Comparison of ENCODE assay signal across 8 mouse cellular contexts in genomic region chr2:150750129-150750979, GRCm38 (mm10). TPM values are rescaled to one million over a fixed set of nuclear protein-coding genes. Genes with fewer than 3 reads are reported as not detected.
DNase-seq lines count a peak whose midpoint lies in the region; ATAC-seq and TF ChIP-seq lines count a peak whose summit lies in the region.

No protein-coding gene starts in this region.

- no peak for TF ChIP-seq EP300 in heart, postnatal 0 days (IDR thresholded peaks at IDR 0.05; ENCODE audit: low read depth)

- DNase-seq in embryo, embryonic 10 days (ENCODE audit: low spot score) = peak; percentile 15
- DNase-seq in embryo, embryonic 9.5 days (ENCODE audit: extremely low spot score) = no peak
- peak; percentile 52 for DNase-seq in T-cell, adult 2 months (ENCODE audit: low spot score)
- no peak for DNase-seq in heart, postnatal 0 days (ENCODE audit: low spot score)
- no peak for DNase-seq in urinary bladder, adult 18-20 months (ENCODE audit: low spot score in 2 of 2)
- no peak for DNase-seq in frontal cortex, postnatal 14 days (ENCODE audit: low spot score in 2 of 2)

- H3K9ac ChIP-seq in heart, postnatal 0 days (replicated peaks; ENCODE audit: low read depth, low read length) = 0 out of 2 replicates have a peak overlapping the region, but pooled peaks have one; percentile 55
- no peak overlapping the region for H3K9ac ChIP-seq in limb, embryonic 12.5 days (replicated peaks)
- H3K9ac ChIP-seq in midbrain, embryonic 15.5 days = peak overlapping the region; percentile 68; the same call in 1 of the 2 replicates

- H3K27ac ChIP-seq in heart, postnatal 0 days (ENCODE audit: low read depth) = no peak overlapping the region
- no peak overlapping the region for H3K27ac ChIP-seq in limb, embryonic 12.5 days
- H3K27ac ChIP-seq in midbrain, embryonic 15.5 days = no peak overlapping the region

- no peaks in the 10 kb centered on the region for H3K9me3 ChIP-seq in heart, postnatal 0 days (replicated peaks; ENCODE audit: control insufficient read depth, low read length)
- no peaks in the 10 kb centered on the region for H3K9me3 ChIP-seq in limb, embryonic 12.5 days
- no peaks in the 10 kb centered on the region for H3K9me3 ChIP-seq in midbrain, embryonic 15.5 days

- ATAC-seq in heart, postnatal 0 days (ENCODE audit: insufficient read depth, low read depth) = no peak
- ATAC-seq in limb, embryonic 12.5 days (ENCODE audit: insufficient number of reproducible peaks, insufficient read depth, low FRiP score, low TSS enrichment, low read depth) = no peak
- ATAC-seq in midbrain, embryonic 15.5 days (replicated peaks) = no peak

- H3K4me3 ChIP-seq in heart, postnatal 0 days (ENCODE audit: low read depth, low read length) = no peak overlapping the region
- H3K4me3 ChIP-seq in limb, embryonic 12.5 days (replicated peaks) = peak overlapping the region; percentile 66
- H3K4me3 ChIP-seq in midbrain, embryonic 15.5 days = peak overlapping the region; percentile 64

- H3K4me2 ChIP-seq in heart, postnatal 0 days (ENCODE audit: low read depth, low read length) = peak overlapping the region; percentile 98
- peak overlapping the region; percentile 83 for H3K4me2 ChIP-seq in limb, embryonic 12.5 days
- H3K4me2 ChIP-seq in midbrain, embryonic 15.5 days = peak overlapping the region; percentile 91

- H3K27me3 ChIP-seq in heart, postnatal 0 days (ENCODE audit: control insufficient read depth, insufficient read depth, low read length) = no peaks in the 10 kb centered on the region
- H3K27me3 ChIP-seq in limb, embryonic 12.5 days = peaks cover 3% of the 10 kb centered on the region; the same call in 1 of the 2 replicates
- H3K27me3 ChIP-seq in midbrain, embryonic 15.5 days (replicated peaks) = no peaks in the 10 kb centered on the region

- 52% methylated on average over 13 of the region's 13 CpGs for WGBS in heart, postnatal 0 days
- 81% methylated on average over 13 of the region's 13 CpGs for WGBS in limb, embryonic 12.5 days
- WGBS in midbrain, embryonic 15.5 days = 81% methylated on average over 13 of the region's 13 CpGs

- 0 out of 2 replicates have a peak, but pooled peaks cover 5% of the 10 kb centered on the region for H3K36me3 ChIP-seq in heart, postnatal 0 days (replicated peaks; ENCODE audit: control insufficient read depth, insufficient read depth, low read length)
- peaks cover 18% of the 10 kb centered on the region for H3K36me3 ChIP-seq in limb, embryonic 12.5 days
- H3K36me3 ChIP-seq in midbrain, embryonic 15.5 days (replicated peaks) = 0 out of 2 replicates have a peak, but pooled peaks cover 3% of the 10 kb centered on the region

- H3K4me1 ChIP-seq in heart, postnatal 0 days (ENCODE audit: control insufficient read depth, insufficient read depth) = peaks cover 18% of the 10 kb centered on the region
- peaks cover 9% of the 10 kb centered on the region for H3K4me1 ChIP-seq in limb, embryonic 12.5 days (replicated peaks)
- H3K4me1 ChIP-seq in midbrain, embryonic 15.5 days = peaks cover 12% of the 10 kb centered on the region

- no peak; the same call in 1 of the 2 replicates for TF ChIP-seq CTCF in heart, postnatal 0 days (IDR thresholded peaks at IDR 0.05; ENCODE audit: low read depth)

RNA-seq across cellular contexts. Expression of gene Entpd6, which starts 1.5 kb away (rescaled TPM):
- 16.9 and 25.8 TPM in 2 replicates for total RNA-seq in heart, postnatal 0 days (2014; rRNA removed; ENCODE audit: low replicate concordance)
- 17.3 and 17.4 TPM in 2 replicates for polyA plus RNA-seq in heart, postnatal 0 days (2015; fragmentation: Nextera tagmentation; extraction: Ambion mirVana)
- 24.2 and 25.0 TPM in 2 replicates for polyA plus RNA-seq in limb, embryonic 12.5 days (2016; fragmentation: Nextera tagmentation; extraction: Ambion mirVana)
- polyA plus RNA-seq in midbrain, embryonic 15.5 days (2015; fragmentation: Nextera tagmentation; extraction: Ambion mirVana) = 71.5 and 71.8 TPM in 2 replicates

RNA-seq across cellular contexts. Expression of gene Pygb, which starts 36.2 kb away (rescaled TPM):
- total RNA-seq in heart, postnatal 0 days (2014; rRNA removed; ENCODE audit: low replicate concordance) = 489 and 581 TPM in 2 replicates
- 255 and 282 TPM in 2 replicates for polyA plus RNA-seq in heart, postnatal 0 days (2015; fragmentation: Nextera tagmentation; extraction: Ambion mirVana)
- polyA plus RNA-seq in limb, embryonic 12.5 days (2016; fragmentation: Nextera tagmentation; extraction: Ambion mirVana) = 84.0 and 85.4 TPM in 2 replicates
- polyA plus RNA-seq in midbrain, embryonic 15.5 days (2015; fragmentation: Nextera tagmentation; extraction: Ambion mirVana) = 111 and 116 TPM in 2 replicates

Comparison
In these comparisons a context has a peak if more than half of its experiments do, and no peak if none do; other contexts are left out.
1. DNase-seq: peak in embryo, embryonic 10 days (single experiment) and T-cell, adult 2 months (single experiment); none in embryo, embryonic 9.5 days (single experiment), heart, postnatal 0 days (single experiment), urinary bladder, adult 18-20 months (0 of 2) and frontal cortex, postnatal 14 days (0 of 2).
2. Peak in every context shown above with its lines, with median percentiles within 50 percentile points of each other: H3K4me2 ChIP-seq.